In the genomic region with DNA sequence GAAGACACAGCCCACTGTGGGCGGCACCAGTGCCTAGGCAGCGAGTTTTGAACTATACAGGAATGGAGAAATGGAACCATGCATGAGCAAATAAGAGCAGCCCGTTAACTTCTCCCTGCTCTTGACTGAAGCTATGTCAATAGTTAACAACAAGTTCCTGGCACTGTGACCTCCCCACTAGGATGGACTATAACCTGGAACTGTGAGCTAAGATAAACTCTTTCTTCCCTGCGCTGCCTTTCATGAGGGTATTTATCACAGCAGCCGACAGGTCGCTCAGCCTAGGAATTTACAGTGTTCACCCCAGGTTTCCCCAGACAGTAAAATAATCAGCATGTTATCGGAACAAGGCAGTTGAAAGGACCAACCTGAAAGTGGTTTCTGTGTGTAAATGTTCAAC, we compare ENCODE assay signal across 21 mouse cellular contexts.
A peak's percentile ranks its signal among the peaks of the same experiment; 100 is the strongest.
DNase-seq lines count a peak whose midpoint lies in the region; ATAC-seq and TF ChIP-seq lines count a peak whose summit lies in the region.
"Had no signal": no experiment of that assay in that cellular context is flagged by ENCODE, and none has a peak within 500 bp of the region (broad histone marks: within the 10 kb centered on the region; RNA-seq: fewer than 3 reads in every experiment).

No protein-coding gene starts in this region.

- ATAC-seq in kidney, embryonic 15.5 days (replicated peaks; ENCODE audit: low FRiP score) = no peak
- ATAC-seq: activated CD4-positive, CD25-positive, alpha-beta regulatory T cell, adult 4 months; forebrain, embryonic 14.5 days; hindbrain, embryonic 16.5 days had no signal

- H3K9ac ChIP-seq in kidney, embryonic 15.5 days = no peak overlapping the region
- H3K9ac ChIP-seq: embryonic facial prominence, embryonic 12.5 days; lung, embryonic 15.5 days had no signal

- intact Hi-C loops in gastrocnemius, adult 2 months (cut with DNase I) = no loop called here

- H3K4me3 ChIP-seq in gastrocnemius, adult 2 months = no peak overlapping the region
- H3K4me3 ChIP-seq in kidney, embryonic 15.5 days (replicated peaks) = no peak overlapping the region
- H3K4me3 ChIP-seq: embryonic facial prominence, embryonic 12.5 days; erythroblast, embryonic 14.5 days; lung, embryonic 15.5 days had no signal

- H3K27ac ChIP-seq in gastrocnemius, adult 2 months = peak overlapping the region; percentile 81; the same call in 1 of the 2 replicates
- no peak overlapping the region for H3K27ac ChIP-seq in kidney, embryonic 15.5 days
- H3K27ac ChIP-seq: embryonic facial prominence, embryonic 12.5 days; lung, embryonic 15.5 days had no signal

- peaks cover 9% of the 10 kb centered on the region; the same call in 1 of the 2 replicates for H3K36me3 ChIP-seq in kidney, embryonic 15.5 days
- H3K36me3 ChIP-seq: lung, embryonic 15.5 days had no signal

- 80% methylated on average over 7 of the region's 7 CpGs for WGBS in kidney, embryonic 15.5 days

- H3K4me1 ChIP-seq in kidney, embryonic 15.5 days = peaks cover 16% of the 10 kb centered on the region

- H3K27me3 ChIP-seq in kidney, embryonic 15.5 days = no peaks in the 10 kb centered on the region
- H3K27me3 ChIP-seq: embryonic facial prominence, embryonic 12.5 days; lung, embryonic 15.5 days had no signal

- H3K4me2 ChIP-seq in kidney, embryonic 15.5 days = no peak overlapping the region
- H3K4me2 ChIP-seq: embryonic facial prominence, embryonic 12.5 days; lung, embryonic 15.5 days had no signal

- H3K9me3 ChIP-seq in kidney, embryonic 15.5 days (replicated peaks) = no peaks in the 10 kb centered on the region; the same call in 1 of the 2 replicates
- H3K9me3 ChIP-seq: embryonic facial prominence, embryonic 12.5 days; lung, embryonic 15.5 days had no signal

- no peak for TF ChIP-seq CTCF in gastrocnemius, adult 2 months (IDR thresholded peaks at IDR 0.05)

- no peak for DNase-seq in gastrocnemius, adult 2 months
- no peak for DNase-seq in gastrocnemius, postnatal 10 days
- DNase-seq in kidney, adult 9 months = peak; percentile 79
- DNase-seq in testis, postnatal 10 days (ENCODE audit: low spot score) = peak; percentile 8
- DNase-seq in testis, postnatal 14 days (ENCODE audit: low spot score) = no peak
- no peak for DNase-seq in left cerebral cortex, adult 18-20 months (ENCODE audit: low spot score in 2 of 2)
- no peak for DNase-seq in ovary, postnatal 14 days (ENCODE audit: low spot score)
- DNase-seq: adrenal gland, postnatal 10 days; cerebellum, adult 9-11 months; heart, postnatal 36 days; kidney, postnatal 25 days; lung, postnatal 4 days; right cerebral cortex, postnatal 25 days; thymus, postnatal 4 days had no signal

Comparison
In these comparisons a context has a peak if more than half of its experiments do, and no peak if none do; other contexts are left out.
1. DNase-seq: peak in kidney, adult 9 months (single experiment) and testis, postnatal 10 days (single experiment); none in gastrocnemius, adult 2 months (single experiment), gastrocnemius, postnatal 10 days (single experiment), testis, postnatal 14 days (single experiment), left cerebral cortex, adult 18-20 months (0 of 2) and ovary, postnatal 14 days (single experiment).